Mouse (Mus musculus) cerebellum, adult 2 months (tissue): ENCODE results near the gene Hcn3.

Experiments used
- CTCF ChIP-seq: fragments of 200-500 bp; IDR thresholded peaks from 2 replicates; pipeline ENCODE4 v1.5.1; 2011; ENCODE audit warnings: low read depth, mild to moderate bottlenecking, control low read depth, low read length, moderate library complexity, borderline replicate concordance; ENCODE audit not compliant: insufficient read depth
- POLR2A ChIP-seq: fragments of 200-500 bp; IDR thresholded peaks from 2 replicates; pipeline ENCODE4 v1.6.1; 2011; ENCODE audit warnings: low read length, control low read depth, borderline replicate concordance; ENCODE audit not compliant: insufficient read depth

DNA sequence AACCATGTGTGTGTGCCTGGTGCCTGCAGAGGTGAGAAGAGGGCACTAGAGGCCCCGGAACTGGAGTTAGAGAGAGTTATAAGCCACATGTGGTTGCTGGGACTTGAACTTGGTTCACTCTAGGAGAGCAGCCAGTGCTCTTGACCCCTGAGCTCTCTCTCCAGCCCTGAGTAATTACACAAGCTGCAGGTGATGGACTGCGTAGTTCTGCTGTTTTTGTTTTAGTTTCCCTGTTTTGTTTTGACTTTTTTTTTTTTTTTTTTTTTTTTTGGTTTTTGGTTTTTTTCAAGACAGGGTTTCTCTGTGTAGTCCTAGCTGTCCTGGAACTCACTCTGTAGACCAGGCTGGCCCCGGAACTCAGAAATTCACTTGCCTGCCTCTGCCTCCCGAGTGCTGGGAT lies 1.8 kb upstream of the Hcn3 start:
- TF ChIP-seq CTCF (no peak), POLR2A (no peak)
